Mouse (Mus musculus) adrenal gland, postnatal 4 days (tissue): ENCODE data around the gene Ppa2. TPM values are rescaled to one million over a fixed set of nuclear protein-coding genes. Genes with fewer than 3 reads are reported as not detected.

Experiments used
- DNase-seq, 2 experiments: peaks; one replicate each; pipeline ENCODE4 v3.0.0; 2021 to 2022; ENCODE audit warnings: low spot score in 2 of 2, mixed read lengths in 2 of 2
- total RNA-seq, 2 experiments: library from RNA; stranded (reverse); gene quantifications; 2 replicates each; pipeline ENCODE4 v1.2.3; 2021

Ppa2 gene
- total RNA-seq, 2 experiments from 2014 or later: 62.7 to 68.3 TPM

DNA sequence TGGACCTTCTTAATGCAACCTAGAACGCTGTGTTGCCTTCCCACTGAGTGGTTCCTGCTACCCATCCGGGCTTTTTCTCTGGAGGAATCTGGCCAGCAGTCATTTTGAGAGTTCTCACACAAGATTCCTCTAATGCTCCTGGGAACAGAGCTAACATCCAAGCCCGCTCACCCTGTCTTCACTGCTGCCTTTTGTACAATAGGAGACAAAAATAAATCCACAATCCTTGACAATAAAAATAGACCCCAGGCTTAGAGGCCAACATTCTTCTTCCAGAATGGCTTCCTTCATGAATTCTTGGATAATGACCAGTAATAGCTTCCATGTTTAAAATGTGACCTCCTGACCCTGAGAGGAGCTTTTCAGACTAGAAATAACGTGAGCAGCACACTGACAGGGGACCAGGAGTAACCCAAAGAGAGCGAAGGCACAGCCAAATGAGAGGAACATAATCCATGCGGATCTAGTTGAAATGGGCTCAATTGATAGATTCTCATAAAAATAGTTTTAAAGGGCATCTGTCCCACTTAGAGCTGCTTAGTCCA, 74.3 kb downstream of the Ppa2 start:
- DNase-seq: no peak

DNA sequence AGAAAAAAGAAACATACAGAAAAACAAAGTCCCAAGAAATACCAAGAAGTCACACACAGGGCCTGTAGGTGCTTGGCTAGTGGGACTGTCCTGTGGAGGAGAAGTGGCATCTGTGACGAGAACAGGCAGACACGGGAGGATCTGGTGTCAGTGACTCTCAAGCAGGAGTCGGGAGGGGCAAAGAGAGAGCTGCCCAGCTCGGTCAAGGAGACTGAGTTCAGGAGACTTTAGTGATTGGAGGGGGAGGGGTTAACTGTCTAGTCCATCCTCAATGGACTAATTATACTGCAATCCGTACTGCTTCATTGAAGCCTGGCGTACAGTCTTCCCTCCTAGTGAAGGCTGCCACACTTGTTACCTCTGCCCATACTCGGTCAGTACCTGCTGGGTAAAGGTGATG, 77.4 kb downstream of the Ppa2 start:
- DNase-seq: no peak

DNA sequence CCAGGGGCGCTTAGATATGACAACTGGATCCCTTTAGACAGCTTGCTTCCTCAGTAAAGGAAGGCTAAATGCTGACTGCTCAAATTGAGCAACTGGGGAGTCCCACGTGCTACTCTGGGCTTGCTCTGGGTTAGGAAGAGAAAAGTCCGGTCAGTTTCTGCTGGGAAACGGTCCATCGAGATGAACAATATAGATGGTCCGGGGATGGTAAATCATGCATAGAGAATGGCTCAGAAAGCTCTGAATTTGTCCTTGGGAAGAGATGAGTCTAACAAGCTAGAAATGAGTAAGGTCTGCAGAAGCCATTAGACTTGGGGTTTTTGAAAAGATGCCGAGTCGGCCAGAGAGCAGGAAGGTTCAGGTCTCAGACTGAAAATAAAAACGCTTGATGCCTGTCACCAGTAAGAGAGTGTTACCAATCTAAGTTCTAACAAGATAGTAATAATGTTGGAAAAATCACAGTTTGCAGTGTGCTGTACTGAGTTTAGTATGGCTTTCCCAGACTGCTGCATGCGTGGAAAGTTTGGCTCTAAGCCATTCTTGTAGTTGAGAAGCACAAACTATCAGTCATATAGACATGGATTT, 80.0 kb downstream of the Ppa2 start:
- DNase-seq: no peak

DNA sequence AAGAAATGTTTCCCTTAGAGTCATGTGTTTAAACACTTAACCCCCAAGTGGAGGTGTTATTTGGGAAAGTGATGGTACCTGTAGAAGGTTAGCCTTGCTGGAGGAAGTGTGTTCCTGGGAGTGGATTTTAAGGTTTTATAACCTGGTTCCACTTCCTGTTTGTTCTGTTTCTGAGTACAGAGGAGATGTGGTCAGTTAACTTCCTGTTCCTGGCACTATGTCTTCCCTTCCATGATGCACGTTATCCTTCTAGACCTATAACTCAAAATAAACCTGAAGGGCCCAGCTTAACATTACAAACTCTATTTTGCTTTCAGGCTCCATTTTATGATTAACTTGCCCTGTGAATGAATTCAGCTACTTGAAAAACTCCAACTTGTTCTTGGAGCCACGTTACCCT, 84.6 kb downstream of the Ppa2 start:
- DNase-seq: no peak

DNA sequence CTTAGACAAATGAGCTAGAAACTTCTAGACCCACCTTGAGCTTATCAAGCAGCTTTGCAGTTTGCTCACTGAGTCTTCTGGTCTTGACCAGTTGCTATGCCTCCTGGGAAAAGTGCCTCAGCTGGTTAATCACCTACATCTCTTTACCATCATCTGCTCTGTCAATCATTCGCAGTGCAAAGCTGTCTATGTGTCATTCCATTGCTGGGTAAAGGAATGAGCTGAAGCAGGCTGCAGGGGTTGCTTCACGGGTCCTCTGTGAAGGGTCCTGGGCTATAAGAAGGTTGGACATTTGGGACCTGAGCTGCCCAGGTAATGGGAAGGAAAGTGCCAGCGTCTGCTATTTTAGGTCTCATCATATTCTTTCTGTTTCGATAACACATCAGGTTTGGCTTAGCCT, 93.9 kb downstream of the Ppa2 start:
- DNase-seq: no peak

DNA sequence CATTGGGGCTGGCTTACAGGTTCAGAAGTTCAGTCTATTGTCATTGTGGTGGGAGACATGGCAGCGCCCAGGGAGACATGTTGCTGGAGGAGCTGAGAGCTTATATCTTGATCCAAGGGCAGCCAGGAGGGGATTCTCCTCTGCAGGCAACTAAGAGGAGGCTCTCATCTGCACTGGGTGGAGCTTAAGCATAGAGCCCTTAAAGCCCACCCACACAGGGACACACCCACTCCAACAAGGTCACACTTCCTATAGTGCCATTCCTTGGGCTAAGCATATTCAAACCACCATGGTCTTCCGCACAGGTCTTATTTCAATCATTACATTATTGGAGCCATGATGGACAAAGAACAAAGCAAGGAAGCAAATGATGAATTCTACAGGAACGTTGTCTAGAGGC, 95.7 kb downstream of the Ppa2 start:
- DNase-seq: no peak

DNA sequence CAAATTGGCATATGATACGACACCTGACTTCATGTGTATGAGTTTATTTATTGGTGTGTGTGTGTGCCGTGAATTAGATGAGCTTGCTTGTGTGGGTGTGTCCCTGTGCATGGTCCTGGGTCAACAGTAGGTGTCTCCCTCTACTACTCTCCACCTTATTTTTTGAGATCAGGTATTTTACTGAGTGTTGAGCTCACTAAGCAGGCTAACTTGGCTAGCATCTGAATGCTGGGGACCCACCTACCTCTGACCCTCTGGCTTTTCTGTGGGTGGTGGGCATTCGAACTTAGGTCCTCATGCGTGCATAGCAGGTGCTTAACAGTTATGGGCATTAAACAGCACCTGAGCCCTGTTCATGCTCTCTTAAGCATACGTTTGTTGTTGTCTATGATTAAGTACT, 96.3 kb downstream of the Ppa2 start:
- no peak for DNase-seq

DNA sequence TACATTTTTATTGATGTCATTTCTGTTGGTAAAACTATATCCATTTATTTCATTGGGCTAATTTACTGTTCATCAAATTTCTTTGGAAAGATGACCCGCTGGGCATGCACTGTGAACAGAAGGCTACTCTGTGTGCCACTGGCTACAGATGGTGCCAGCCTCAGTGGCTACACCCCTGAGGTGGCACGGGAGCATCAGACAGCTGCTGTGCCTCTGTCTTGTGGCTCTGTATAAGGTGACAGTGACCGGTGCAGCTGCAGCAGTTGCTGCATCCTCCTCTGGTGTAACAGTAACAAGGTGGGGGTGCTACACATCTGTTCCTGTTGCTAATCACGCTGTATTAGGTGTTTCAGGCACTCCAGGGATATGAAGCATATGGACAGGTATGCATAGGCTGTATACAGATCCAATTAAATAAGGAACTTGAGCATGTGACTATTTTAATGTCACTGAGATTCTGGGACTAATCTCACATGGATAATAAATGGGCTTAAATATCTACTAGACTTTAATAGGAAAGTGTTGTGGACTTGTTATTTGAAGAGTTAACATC, 101.3 kb downstream of the Ppa2 start:
- DNase-seq: no peak

DNA sequence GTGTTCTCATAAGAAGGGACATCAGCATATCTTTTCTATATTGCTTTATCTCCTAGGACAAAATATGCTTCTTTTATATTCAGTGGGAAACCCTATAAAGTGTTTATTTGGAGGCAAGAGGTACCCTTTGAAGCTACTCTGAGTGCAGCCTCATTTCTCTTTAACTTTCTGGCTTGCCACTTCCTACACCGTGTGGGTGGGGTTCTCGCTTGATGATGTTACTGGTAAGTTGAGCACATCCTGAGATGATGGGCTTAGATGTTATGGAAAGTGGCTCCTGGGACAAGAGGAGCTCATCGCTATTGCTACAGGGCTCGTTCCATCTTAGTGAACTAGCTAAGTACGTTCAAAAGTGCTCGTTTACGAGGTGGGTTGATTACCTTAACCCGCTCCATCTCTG, 101.9 kb downstream of the Ppa2 start:
- DNase-seq: no peak

DNA sequence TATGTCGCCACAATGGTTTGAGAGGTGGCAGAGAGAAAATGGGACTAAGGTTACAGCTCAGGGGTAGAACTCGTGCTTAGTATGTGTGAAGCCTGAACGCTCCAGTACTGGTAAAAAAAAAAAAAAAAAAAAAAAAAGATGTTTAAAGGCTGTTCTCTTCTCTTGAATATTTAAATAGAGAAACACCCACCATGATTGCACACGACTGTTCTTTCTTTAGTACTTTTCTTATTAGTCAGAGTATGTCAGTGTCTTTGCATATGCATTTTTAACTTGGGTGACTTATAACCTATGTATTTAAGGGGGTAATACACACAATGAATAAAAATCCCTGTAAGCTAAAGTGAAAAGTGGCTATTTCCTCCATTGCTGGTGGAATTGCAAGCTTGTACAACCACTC, 104.8 kb downstream of the Ppa2 start:
- no peak for DNase-seq

DNA sequence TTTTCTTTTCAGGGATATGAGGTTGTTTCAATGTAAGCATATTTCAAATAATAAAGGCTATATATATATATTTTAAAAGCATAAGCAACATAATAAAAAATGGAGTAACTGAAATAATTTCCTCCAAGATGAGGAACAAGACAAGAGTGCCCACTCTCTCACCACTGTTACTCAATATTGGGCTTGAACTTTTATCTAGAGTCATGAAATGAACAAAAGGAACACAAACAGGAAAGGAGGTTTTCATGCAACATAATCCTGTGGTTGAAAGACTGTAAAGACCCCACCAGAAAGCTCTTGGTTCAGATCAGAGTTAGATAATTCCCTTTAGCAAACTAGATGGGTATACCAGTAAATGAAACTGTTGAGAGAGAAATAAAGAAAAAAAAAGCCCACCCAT, 113.2 kb downstream of the Ppa2 start:
- DNase-seq: no peak

Other genes starting within 250 kb of the Ppa2 start
- gene Ints12, start 218.3 kb upstream of the Ppa2 start, total RNA-seq: 10 to 100 TPM; 16.6 to 18.2 TPM
- 10 to 100 TPM; 21.1 to 23.0 TPM for gene Gstcd, start 218.1 kb upstream of the Ppa2 start, total RNA-seq
- gene Arhgef38, start 75.2 kb upstream of the Ppa2 start, total RNA-seq: 1 to 10 TPM in 1 of 2 experiments, under 1 TPM in 1; 0.20 to 2.3 TPM
- gene Tet2, start 235.0 kb downstream of the Ppa2 start, total RNA-seq: 10 to 100 TPM; 64.2 to 67.5 TPM